Mouse (Mus musculus): ENCODE measurements around the gene Pacrg. TPM values are rescaled to one million over a fixed set of nuclear protein-coding genes. Genes with fewer than 3 reads are reported as not detected.
A peak's percentile ranks its signal among the peaks of the same experiment; 100 is the strongest.

The Pacrg gene
- polyA plus RNA-seq, 1 experiment from 2014 or later = 1.2 TPM

DNA sequence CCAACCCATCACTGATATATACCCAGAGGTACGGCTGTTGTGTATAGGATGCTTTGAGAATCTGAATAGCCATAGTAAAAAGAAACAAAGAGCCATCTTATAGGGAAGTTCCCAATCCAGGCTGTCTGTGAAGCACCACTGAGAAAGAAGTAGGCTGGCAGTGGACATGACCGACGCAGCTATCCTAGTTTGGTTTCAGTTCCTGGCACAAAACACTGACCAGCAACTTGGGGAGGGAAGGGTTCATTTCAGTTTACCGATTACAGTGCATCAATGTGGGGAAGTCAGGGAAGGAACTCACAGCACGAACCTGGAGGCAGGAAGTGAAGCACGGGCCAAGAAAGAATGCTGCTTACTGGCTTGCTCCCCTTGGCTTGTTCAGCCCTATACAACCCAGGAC, 456.7 kb downstream of the Pacrg start:
- H3K4me2 ChIP-seq (ENCODE audit: low read length) = no peak overlapping the region
- no peaks in the 10 kb centered on the region for H3K36me3 ChIP-seq (ENCODE audit: control insufficient read depth, insufficient read depth, low read length)
- no peak overlapping the region for H3K4me3 ChIP-seq (ENCODE audit: control insufficient read depth in 1 of 2, insufficient read depth in 1 of 2, low read depth in 1 of 2, low read length in 2 of 2)
- WGBS = 89% methylated on average over 6 of the region's 6 CpGs
- H3K9ac ChIP-seq (ENCODE audit: low read length) = no peak overlapping the region
- H3K4me1 ChIP-seq (ENCODE audit: control insufficient read depth in 2 of 2, insufficient read depth in 2 of 2, low read length in 2 of 2) = peaks cover 20 to 33% of the 10 kb centered on the region in 2 experiments
- no peaks in the 10 kb centered on the region for H3K27me3 ChIP-seq (ENCODE audit: control insufficient read depth, insufficient read depth, low read length)
- ATAC-seq (ENCODE audit: insufficient number of reproducible peaks, insufficient read depth, low FRiP score, low read depth) = no peak
- H3K27ac ChIP-seq (replicated peaks in 1 of 2; ENCODE audit: control insufficient read depth in 1 of 2, insufficient read depth in 1 of 2, low read depth in 2 of 2, low read length in 2 of 2) = no peak overlapping the region
- H3K9me3 ChIP-seq (ENCODE audit: control insufficient read depth, low read length) = no peaks in the 10 kb centered on the region

DNA sequence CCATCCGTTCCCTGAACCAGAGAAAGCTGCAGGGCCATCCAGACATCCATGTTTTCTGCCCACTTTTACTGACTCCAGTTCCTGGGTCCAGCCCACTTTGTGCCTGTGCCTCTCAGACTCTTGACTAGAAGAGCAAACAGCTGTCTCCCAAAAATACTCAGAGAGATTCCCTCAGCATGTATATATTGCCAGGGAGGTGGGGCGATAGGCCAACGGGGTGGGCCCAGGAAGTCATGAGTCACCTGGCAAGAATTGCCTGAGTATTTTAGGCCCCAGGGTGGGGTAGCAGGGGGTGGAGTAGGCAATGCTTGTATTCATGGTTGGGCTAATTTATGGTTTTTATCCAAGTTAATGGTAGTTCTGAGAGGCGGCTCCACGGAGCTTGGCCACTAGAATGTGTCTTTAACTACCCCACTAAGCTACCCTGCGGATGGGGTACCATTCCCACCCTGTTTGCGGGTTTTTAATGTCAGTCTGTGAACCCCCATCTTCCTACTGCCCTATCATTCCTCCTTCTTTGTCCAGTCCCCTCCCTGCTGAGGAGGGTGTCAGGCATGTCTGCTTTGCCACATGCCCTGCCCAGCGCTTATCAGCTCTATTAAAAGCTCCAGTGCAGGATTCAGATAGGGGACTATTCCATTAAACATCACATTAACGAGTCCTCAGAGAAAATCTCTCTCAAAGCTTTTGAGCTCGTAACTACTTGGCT, 461.5 kb downstream of the Pacrg start:
- Histone ChIP-seq H3K4me3 (ENCODE audit: control insufficient read depth in 1 of 2, insufficient read depth in 1 of 2, low read depth in 1 of 2, low read length in 2 of 2) (no peak overlapping the region), H3K27me3 (ENCODE audit: control insufficient read depth, insufficient read depth, low read length) (no peaks in the 10 kb centered on the region), H3K36me3 (ENCODE audit: control insufficient read depth, insufficient read depth, low read length) (no peaks in the 10 kb centered on the region), H3K27ac (replicated peaks in 1 of 2; ENCODE audit: control insufficient read depth in 1 of 2, insufficient read depth in 1 of 2, low read depth in 2 of 2, low read length in 2 of 2) (peak overlapping the region; percentile 75 to 92), H3K9ac (ENCODE audit: low read length) (peak overlapping the region; percentile 51), H3K9me3 (ENCODE audit: control insufficient read depth, low read length) (no peaks in the 10 kb centered on the region), H3K4me2 (ENCODE audit: low read length) (peak overlapping the region; percentile 45), H3K4me1 (ENCODE audit: control insufficient read depth in 2 of 2, insufficient read depth in 2 of 2, low read length in 2 of 2) (peaks cover 29 to 44% of the 10 kb centered on the region in 2 experiments)
- peak; percentile 68 for ATAC-seq (ENCODE audit: insufficient number of reproducible peaks, insufficient read depth, low FRiP score, low read depth)
- WGBS = 46% methylated on average over 10 of the region's 10 CpGs

DNA sequence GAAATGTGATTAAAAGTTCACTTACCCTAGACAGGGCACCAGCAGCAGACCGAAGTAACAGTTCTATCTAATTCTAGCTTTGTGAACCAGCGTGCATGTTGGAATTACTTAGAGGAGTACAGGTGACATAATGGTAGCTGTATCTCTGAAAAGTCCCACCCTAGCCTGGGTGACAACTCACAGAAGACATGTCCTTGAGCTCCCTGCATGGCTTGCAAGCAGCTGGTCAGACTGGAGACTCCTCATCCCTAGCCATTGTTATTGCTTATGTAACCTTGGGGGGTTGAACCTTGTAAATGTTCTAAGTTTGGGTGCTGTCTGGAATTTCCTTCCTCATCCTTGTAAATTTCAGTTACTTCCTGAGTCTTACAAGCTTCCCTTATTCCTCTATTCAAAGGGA, 462.5 kb downstream of the Pacrg start:
- peaks cover 39 to 54% of the 10 kb centered on the region in 2 experiments for H3K4me1 ChIP-seq (ENCODE audit: control insufficient read depth in 2 of 2, insufficient read depth in 2 of 2, low read length in 2 of 2)
- no peak overlapping the region for H3K4me3 ChIP-seq (ENCODE audit: control insufficient read depth in 1 of 2, insufficient read depth in 1 of 2, low read depth in 1 of 2, low read length in 2 of 2)
- H3K9ac ChIP-seq (ENCODE audit: low read length) = no peak overlapping the region
- WGBS = 84% methylated on average over 2 of the region's 2 CpGs
- no peak overlapping the region for H3K4me2 ChIP-seq (ENCODE audit: low read length)
- no peak for ATAC-seq (ENCODE audit: insufficient number of reproducible peaks, insufficient read depth, low FRiP score, low read depth)
- H3K27me3 ChIP-seq (ENCODE audit: control insufficient read depth, insufficient read depth, low read length) = no peaks in the 10 kb centered on the region
- no peaks in the 10 kb centered on the region for H3K36me3 ChIP-seq (ENCODE audit: control insufficient read depth, insufficient read depth, low read length)
- H3K27ac ChIP-seq (replicated peaks in 1 of 2; ENCODE audit: control insufficient read depth in 1 of 2, insufficient read depth in 1 of 2, low read depth in 2 of 2, low read length in 2 of 2) = peak overlapping the region in 1 of 2 experiments; percentile 92; a peak in 2 of 4 replicates
- H3K9me3 ChIP-seq (ENCODE audit: control insufficient read depth, low read length) = no peaks in the 10 kb centered on the region

DNA sequence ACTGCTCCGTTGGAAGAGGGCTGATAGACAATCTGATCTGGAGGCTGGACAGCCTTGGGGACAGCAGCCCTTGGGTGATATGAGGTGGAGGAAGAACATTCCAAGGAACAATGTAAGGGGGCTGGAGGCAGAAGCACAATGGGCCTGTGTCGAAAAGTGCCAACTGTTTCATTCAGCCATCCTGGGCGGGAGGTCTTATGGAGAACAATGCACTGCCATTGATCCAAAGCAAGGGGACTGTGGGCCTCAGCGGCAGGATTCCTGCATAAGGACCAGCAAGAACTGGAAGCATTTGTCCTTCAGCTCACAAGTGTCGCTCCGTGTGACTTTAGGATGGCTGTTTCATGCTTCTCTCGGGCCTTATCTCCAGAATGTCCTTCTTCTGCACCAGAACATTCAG, 465.8 kb downstream of the Pacrg start:
- no peaks in the 10 kb centered on the region for H3K9me3 ChIP-seq (ENCODE audit: control insufficient read depth, low read length)
- H3K4me2 ChIP-seq (ENCODE audit: low read length) = no peak overlapping the region
- H3K27ac ChIP-seq (replicated peaks in 1 of 2; ENCODE audit: control insufficient read depth in 1 of 2, insufficient read depth in 1 of 2, low read depth in 2 of 2, low read length in 2 of 2) = peak overlapping the region; percentile 61 to 65
- no peaks in the 10 kb centered on the region for H3K27me3 ChIP-seq (ENCODE audit: control insufficient read depth, insufficient read depth, low read length)
- peaks cover 56 to 67% of the 10 kb centered on the region in 2 experiments for H3K4me1 ChIP-seq (ENCODE audit: control insufficient read depth in 2 of 2, insufficient read depth in 2 of 2, low read length in 2 of 2)
- no peaks in the 10 kb centered on the region for H3K36me3 ChIP-seq (ENCODE audit: control insufficient read depth, insufficient read depth, low read length)
- no peak overlapping the region; the same call in 1 of the 2 replicates for H3K9ac ChIP-seq (ENCODE audit: low read length)
- no peak overlapping the region for H3K4me3 ChIP-seq (ENCODE audit: control insufficient read depth in 1 of 2, insufficient read depth in 1 of 2, low read depth in 1 of 2, low read length in 2 of 2)
- 32% methylated on average over 7 of the region's 7 CpGs for WGBS
- ATAC-seq (ENCODE audit: insufficient number of reproducible peaks, insufficient read depth, low FRiP score, low read depth) = no peak

DNA sequence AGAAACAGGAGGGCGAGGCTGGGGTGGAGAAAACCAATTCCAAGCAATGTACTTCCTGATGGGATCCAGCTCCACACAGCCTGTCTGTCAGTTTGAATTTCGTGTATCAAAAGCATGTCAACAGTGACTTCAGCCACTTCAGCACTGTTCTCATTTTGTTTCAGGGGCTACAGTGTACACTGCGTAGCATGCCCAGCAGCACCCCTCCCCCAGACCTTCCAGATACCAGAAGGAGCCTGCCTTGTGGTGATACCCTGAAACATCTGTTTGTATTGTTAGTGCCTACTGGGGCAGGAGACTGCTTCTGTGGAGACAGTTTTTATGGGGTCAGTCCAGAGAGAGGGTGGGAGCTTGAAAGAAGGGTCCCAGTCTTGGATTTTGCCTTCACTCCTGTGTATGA, 466.4 kb downstream of the Pacrg start:
- peak overlapping the region; percentile 61 to 65; a peak in 3 of 4 replicates for H3K27ac ChIP-seq (replicated peaks in 1 of 2; ENCODE audit: control insufficient read depth in 1 of 2, insufficient read depth in 1 of 2, low read depth in 2 of 2, low read length in 2 of 2)
- H3K4me2 ChIP-seq (ENCODE audit: low read length) = no peak overlapping the region
- H3K9ac ChIP-seq (ENCODE audit: low read length) = no peak overlapping the region; the same call in 1 of the 2 replicates
- H3K9me3 ChIP-seq (ENCODE audit: control insufficient read depth, low read length) = no peaks in the 10 kb centered on the region
- H3K36me3 ChIP-seq (ENCODE audit: control insufficient read depth, insufficient read depth, low read length) = no peaks in the 10 kb centered on the region
- no peaks in the 10 kb centered on the region for H3K27me3 ChIP-seq (ENCODE audit: control insufficient read depth, insufficient read depth, low read length)
- WGBS = 23% methylated on average over 3 of the region's 3 CpGs
- peaks cover 50 to 61% of the 10 kb centered on the region in 2 experiments for H3K4me1 ChIP-seq (ENCODE audit: control insufficient read depth in 2 of 2, insufficient read depth in 2 of 2, low read length in 2 of 2)
- H3K4me3 ChIP-seq (ENCODE audit: control insufficient read depth in 1 of 2, insufficient read depth in 1 of 2, low read depth in 1 of 2, low read length in 2 of 2) = no peak overlapping the region
- ATAC-seq (ENCODE audit: insufficient number of reproducible peaks, insufficient read depth, low FRiP score, low read depth) = peak; percentile 45; the same call in 1 of the 2 replicates

DNA sequence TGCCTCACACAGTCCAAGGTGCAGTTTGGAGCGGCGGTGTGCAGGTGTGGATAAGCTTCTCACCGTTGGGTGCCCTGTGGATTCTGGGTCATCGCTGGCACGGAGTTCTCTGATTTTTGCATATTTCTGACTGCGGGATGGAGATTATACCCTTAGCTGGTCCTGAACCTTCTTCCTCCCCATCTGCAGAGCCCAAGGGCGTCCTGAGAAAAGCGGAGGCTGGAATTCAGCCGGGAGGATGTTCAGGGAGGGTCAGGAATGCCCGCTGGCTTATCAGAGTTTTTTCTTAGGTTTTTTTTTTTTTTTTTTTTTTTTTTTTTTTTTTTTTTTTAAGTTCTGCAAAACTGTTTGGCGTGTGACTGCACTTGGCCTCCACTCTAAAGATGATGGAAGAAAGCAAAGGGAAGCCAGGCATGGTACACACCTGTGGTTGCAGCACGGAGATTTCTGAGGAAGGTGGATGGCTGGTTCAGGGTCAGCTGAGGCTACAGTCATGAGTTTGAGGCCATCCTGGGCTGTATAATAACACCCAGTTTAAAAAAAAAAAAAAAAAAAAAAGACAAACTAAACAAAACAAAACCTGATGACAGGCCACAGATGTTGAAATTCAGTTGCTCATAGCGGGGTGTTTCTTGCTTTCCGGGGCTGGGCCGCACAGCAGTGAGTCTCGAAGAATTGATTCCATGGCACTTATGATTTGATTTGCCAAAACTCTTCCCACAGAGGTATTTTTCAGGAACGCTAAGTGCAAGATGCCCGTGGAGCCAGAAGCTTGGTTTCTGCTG, 467.9 kb downstream of the Pacrg start:
- H3K9ac ChIP-seq (ENCODE audit: low read length) = no peak overlapping the region
- peaks cover 50 to 60% of the 10 kb centered on the region in 2 experiments for H3K4me1 ChIP-seq (ENCODE audit: control insufficient read depth in 2 of 2, insufficient read depth in 2 of 2, low read length in 2 of 2)
- H3K36me3 ChIP-seq (ENCODE audit: control insufficient read depth, insufficient read depth, low read length) = no peaks in the 10 kb centered on the region
- H3K9me3 ChIP-seq (ENCODE audit: control insufficient read depth, low read length) = no peaks in the 10 kb centered on the region
- 46% methylated on average over 18 of the region's 18 CpGs for WGBS
- no peaks in the 10 kb centered on the region for H3K27me3 ChIP-seq (ENCODE audit: control insufficient read depth, insufficient read depth, low read length)
- peak overlapping the region in 1 of 2 experiments; percentile 90; a peak in 1 of 4 replicates for H3K27ac ChIP-seq (replicated peaks in 1 of 2; ENCODE audit: control insufficient read depth in 1 of 2, insufficient read depth in 1 of 2, low read depth in 2 of 2, low read length in 2 of 2)
- no peak overlapping the region for H3K4me2 ChIP-seq (ENCODE audit: low read length)
- ATAC-seq (ENCODE audit: insufficient number of reproducible peaks, insufficient read depth, low FRiP score, low read depth) = no peak
- H3K4me3 ChIP-seq (ENCODE audit: control insufficient read depth in 1 of 2, insufficient read depth in 1 of 2, low read depth in 1 of 2, low read length in 2 of 2) = no peak overlapping the region

DNA sequence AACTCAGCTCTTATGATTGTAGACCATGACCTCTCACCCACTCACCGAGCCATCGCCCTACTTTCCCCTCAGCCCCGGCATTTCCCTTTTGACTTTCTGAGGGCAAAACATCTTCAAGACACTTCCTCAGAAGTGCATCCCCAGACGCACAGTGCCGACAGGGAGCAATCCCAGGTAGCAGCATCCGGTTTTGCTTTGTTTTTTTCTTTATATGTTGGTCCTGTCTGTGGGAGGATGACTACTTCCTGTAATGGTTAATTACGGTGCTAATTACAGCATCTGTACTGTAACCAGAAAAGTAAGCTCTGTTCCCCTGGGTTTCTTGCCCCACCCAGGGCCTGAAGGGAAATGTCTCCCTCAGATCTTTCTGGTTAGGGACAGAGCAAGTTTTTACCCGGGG, 468.6 kb downstream of the Pacrg start:
- Histone ChIP-seq H3K4me1 (ENCODE audit: control insufficient read depth in 2 of 2, insufficient read depth in 2 of 2, low read length in 2 of 2) (peaks cover 53 to 67% of the 10 kb centered on the region in 2 experiments), H3K27me3 (ENCODE audit: control insufficient read depth, insufficient read depth, low read length) (no peaks in the 10 kb centered on the region)

More for the DNA sequence above, 468.6 kb downstream of the Pacrg start:
- no peaks in the 10 kb centered on the region for H3K9me3 ChIP-seq (ENCODE audit: control insufficient read depth, low read length)
- WGBS = 65% methylated on average over 8 of the region's 8 CpGs
- H3K36me3 ChIP-seq (ENCODE audit: control insufficient read depth, insufficient read depth, low read length) = no peaks in the 10 kb centered on the region
- no peak for ATAC-seq (ENCODE audit: insufficient number of reproducible peaks, insufficient read depth, low FRiP score, low read depth)
- H3K4me2 ChIP-seq (ENCODE audit: low read length) = no peak overlapping the region
- no peak overlapping the region for H3K4me3 ChIP-seq (ENCODE audit: control insufficient read depth in 1 of 2, insufficient read depth in 1 of 2, low read depth in 1 of 2, low read length in 2 of 2)
- peak overlapping the region; percentile 27; the same call in 1 of the 2 replicates for H3K9ac ChIP-seq (ENCODE audit: low read length)
- peak overlapping the region in 1 of 2 experiments; percentile 90; a peak in 2 of 4 replicates for H3K27ac ChIP-seq (replicated peaks in 1 of 2; ENCODE audit: control insufficient read depth in 1 of 2, insufficient read depth in 1 of 2, low read depth in 2 of 2, low read length in 2 of 2)

All from heart, embryonic 14.5 days (tissue).